Mouse (Mus musculus) liver, embryonic 15.5 days (tissue): ENCODE data around the gene Macrod2. TPM values are rescaled to one million over a fixed set of nuclear protein-coding genes. Genes with fewer than 3 reads are reported as not detected.

ENCODE experiments used
- ATAC-seq: fragments of 200-750 bp; cut with Nextera tagmentation; 2 replicates; pipeline ENCODE4 v1.8.0; 2017; ENCODE audit warnings: moderate number of reproducible peaks, mild to moderate bottlenecking, moderate library complexity; ENCODE audit not compliant: insufficient read depth
- H3K27ac ChIP-seq: fragments of 300-500 bp; sonication (generic); replicated peaks from 2 replicates; pipeline ENCODE4 v1.5.1; 2015; ENCODE audit warnings: mild to moderate bottlenecking, inconsistent platforms
- H3K27me3 ChIP-seq: fragments of 300-500 bp; sonication (generic); 2 replicates; pipeline ENCODE4 v1.6.1; 2015; ENCODE audit warnings: mild to moderate bottlenecking, inconsistent platforms
- H3K36me3 ChIP-seq: fragments of 300-500 bp; sonication (generic); replicated peaks from 2 replicates; pipeline ENCODE4 v1.6.1; 2015; ENCODE audit warnings: moderate library complexity, mild to moderate bottlenecking, inconsistent platforms
- H3K4me1 ChIP-seq: fragments of 300-500 bp; sonication (generic); replicated peaks from 2 replicates; pipeline ENCODE4 v1.6.1; 2015; ENCODE audit warnings: inconsistent platforms
- H3K4me2 ChIP-seq: fragments of 300-500 bp; sonication (generic); 2 replicates; pipeline ENCODE4 v1.6.1; 2015; ENCODE audit warnings: moderate library complexity, mild to moderate bottlenecking, inconsistent platforms
- H3K4me3 ChIP-seq: fragments of 300-500 bp; sonication (generic); replicated peaks from 2 replicates; pipeline ENCODE4 v1.5.1; 2015; ENCODE audit warnings: mild to moderate bottlenecking, inconsistent platforms
- H3K9ac ChIP-seq: fragments of 300-500 bp; sonication (generic); 2 replicates; pipeline ENCODE4 v1.6.1; 2015; ENCODE audit warnings: moderate library complexity, mild to moderate bottlenecking, inconsistent platforms
- H3K9me3 ChIP-seq: fragments of 300-500 bp; sonication (generic); replicated peaks from 2 replicates; pipeline ENCODE4 v1.6.1; 2016; ENCODE audit warnings: inconsistent platforms
- WGBS: fragments of 180-500 bp; shearing (Covaris S2); methylation state at CpG from one replicate; pipeline ENCODE4 v1.1.7; 2015; ENCODE audit warnings: mixed read lengths; ENCODE audit not compliant: insufficient replicate concordance; 5-methylcytosine and 5-hydroxymethylcytosine counted together
- polyA plus RNA-seq: library from polyadenylated mRNA; unstranded; fragments of >200 nt; fragmentation: Nextera tagmentation; extraction: Ambion mirVana; gene quantifications from 2 replicates; pipeline ENCODE4 v1.2.1, GENCODE M21; 2015

Macrod2 gene
- polyA plus RNA-seq, 1 experiment from 2014 or later, result 6.9 TPM

DNA sequence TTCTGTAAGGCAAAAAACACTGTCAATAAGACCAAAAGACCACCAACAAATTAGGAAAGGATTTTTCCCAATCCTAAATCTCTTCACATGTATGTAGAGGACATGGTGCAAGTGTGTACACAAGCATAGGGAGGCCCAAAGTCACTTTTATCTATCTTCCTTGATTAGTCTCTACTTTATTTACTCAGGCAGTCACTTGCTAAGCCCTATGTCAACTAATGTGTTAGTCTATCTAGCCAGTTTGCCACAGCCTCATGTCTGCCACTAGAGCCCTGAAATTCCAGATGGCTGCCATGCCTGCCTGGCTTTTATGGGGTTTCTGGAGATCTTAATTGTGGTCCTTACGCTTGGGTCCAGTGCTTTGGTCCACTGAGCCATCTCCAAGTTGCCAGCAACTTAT, 1483.4 kb downstream of the Macrod2 start:
- Histone ChIP-seq H3K9ac (no peak overlapping the region), H3K36me3 (no peaks in the 10 kb centered on the region), H3K4me1 (no peaks in the 10 kb centered on the region), H3K9me3 (no peaks in the 10 kb centered on the region), H3K4me2 (no peak overlapping the region), H3K4me3 (no peak overlapping the region), H3K27me3 (no peaks in the 10 kb centered on the region), H3K27ac (no peak overlapping the region)
- WGBS, result 56% methylated on average over 1 of the region's 1 CpGs
- ATAC-seq, result no peak

DNA sequence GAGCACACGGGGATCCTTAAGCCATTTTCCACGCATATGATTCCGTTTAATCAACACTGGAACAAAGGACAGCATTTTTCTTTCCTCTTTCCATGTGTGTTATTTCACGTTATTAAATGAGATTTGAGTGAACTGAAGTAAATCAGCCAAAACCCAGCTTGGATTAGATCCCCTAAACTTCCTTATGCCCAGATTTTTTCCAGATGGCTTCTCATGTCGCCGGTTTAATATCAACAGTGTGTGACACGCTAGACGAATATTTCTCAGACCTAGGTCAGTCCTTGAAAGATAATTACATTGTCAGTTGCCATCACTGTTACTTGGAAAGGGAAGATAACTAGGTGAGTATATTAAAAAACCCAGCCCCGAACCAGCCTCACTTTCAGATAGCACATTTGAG, 1484.6 kb downstream of the Macrod2 start:
- no peak overlapping the region for H3K9ac ChIP-seq

DNA sequence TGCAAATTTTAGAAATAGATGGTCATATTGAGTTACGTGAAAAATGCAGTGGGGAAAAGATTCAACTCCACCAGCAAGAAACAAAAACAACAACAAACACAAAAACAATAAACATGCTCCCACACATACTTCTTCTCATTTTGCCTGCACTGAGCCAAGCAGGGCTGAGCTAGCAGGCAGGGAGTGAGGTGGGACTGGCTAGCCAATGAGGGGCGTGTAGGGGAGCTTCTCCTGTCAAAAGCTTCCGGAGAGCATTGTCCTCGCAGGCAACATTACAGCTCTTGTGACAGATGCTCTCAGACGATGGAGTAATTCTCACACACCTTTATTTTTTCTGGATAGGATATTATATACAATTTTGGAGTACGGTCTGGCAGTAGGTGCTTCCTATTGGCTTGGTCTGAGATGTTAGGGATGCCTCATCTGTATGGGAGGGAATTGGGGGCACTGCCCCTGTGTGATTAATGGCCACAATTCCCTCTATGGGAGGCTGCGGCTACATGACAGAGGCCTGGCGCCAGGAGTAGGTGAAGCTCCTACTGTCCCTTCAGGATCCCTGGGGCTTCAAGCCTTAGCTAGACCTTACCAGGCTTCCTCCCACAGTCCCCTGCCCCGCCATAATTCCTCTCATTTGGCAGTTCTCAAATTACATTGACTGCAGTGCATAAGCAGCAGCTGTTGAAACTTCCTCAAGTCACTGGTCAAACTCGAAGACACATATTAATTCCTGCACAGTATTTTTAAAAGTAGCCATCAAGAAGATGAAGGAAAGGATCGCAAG, 1491.8 kb downstream of the Macrod2 start:
- Histone ChIP-seq H3K27me3 (no peaks in the 10 kb centered on the region), H3K27ac (no peak overlapping the region), H3K4me3 (no peak overlapping the region), H3K4me2 (no peak overlapping the region), H3K4me1 (no peaks in the 10 kb centered on the region), H3K36me3 (no peaks in the 10 kb centered on the region), H3K9ac (no peak overlapping the region), H3K9me3 (no peaks in the 10 kb centered on the region)
- no peak for ATAC-seq
- WGBS, result 60% methylated on average over 11 of the region's 11 CpGs

More for the DNA sequence above, 1484.6 kb downstream of the Macrod2 start:
- no peak for ATAC-seq
- no peaks in the 10 kb centered on the region for H3K27me3 ChIP-seq
- no peak overlapping the region for H3K27ac ChIP-seq
- H3K36me3 ChIP-seq, result no peaks in the 10 kb centered on the region
- H3K4me1 ChIP-seq, result no peaks in the 10 kb centered on the region
- H3K9me3 ChIP-seq, result no peaks in the 10 kb centered on the region
- H3K4me3 ChIP-seq, result no peak overlapping the region
- 63% methylated on average over 9 of the region's 9 CpGs for WGBS
- no peak overlapping the region for H3K4me2 ChIP-seq

DNA sequence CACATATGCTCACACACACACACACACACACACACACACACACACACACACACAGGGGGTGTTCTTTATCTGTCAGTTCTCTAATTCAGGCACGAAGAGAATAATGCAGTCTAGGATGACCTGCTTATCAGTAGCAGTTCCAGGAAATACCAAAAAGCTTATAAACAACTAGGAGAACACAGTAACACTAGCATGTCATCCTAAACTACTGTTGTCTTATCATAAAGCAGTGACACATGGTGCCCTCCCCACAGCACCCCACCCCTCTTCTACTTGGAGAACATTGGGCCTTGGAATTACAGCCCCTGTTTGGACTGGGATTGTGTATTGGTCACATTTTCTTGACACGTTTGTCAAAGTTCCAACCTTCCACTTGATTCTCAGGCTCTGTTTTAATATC, 1494.4 kb downstream of the Macrod2 start:
- no peak overlapping the region for H3K9ac ChIP-seq
- no peak overlapping the region for H3K27ac ChIP-seq
- H3K27me3 ChIP-seq, result no peaks in the 10 kb centered on the region
- 27% methylated on average over 2 of the region's 2 CpGs for WGBS
- H3K36me3 ChIP-seq, result no peaks in the 10 kb centered on the region
- H3K4me1 ChIP-seq, result no peaks in the 10 kb centered on the region
- no peak overlapping the region for H3K4me2 ChIP-seq
- 0 out of 2 replicates have a peak, but pooled peaks have one; percentile 15 for ATAC-seq
- no peak overlapping the region for H3K4me3 ChIP-seq
- no peaks in the 10 kb centered on the region for H3K9me3 ChIP-seq

DNA sequence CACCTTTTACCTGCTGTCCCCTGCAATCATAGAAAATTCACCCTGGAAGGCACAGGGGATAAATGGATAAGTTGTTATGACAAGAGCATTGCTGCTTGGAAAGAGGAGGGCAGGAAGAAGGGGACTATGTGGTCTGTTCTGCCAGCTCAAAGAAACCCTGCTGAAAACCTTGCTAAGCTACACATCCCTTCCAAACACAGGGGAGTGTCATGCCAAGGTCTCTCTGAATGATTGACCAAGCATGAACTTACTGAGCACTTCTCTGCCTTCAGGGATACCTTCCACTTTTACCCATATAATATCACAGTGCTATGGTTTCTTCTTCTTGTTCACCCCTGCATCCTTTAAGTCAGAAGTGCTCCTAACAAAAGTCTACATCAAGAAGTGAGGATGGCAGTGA, 1502.8 kb downstream of the Macrod2 start:
- no peak overlapping the region for H3K4me3 ChIP-seq
- H3K27ac ChIP-seq, result no peak overlapping the region
- no peaks in the 10 kb centered on the region for H3K4me1 ChIP-seq
- H3K27me3 ChIP-seq, result no peaks in the 10 kb centered on the region
- no peaks in the 10 kb centered on the region for H3K36me3 ChIP-seq
- no peak overlapping the region for H3K9ac ChIP-seq
- no peaks in the 10 kb centered on the region for H3K9me3 ChIP-seq
- no peak for ATAC-seq
- H3K4me2 ChIP-seq, result no peak overlapping the region

DNA sequence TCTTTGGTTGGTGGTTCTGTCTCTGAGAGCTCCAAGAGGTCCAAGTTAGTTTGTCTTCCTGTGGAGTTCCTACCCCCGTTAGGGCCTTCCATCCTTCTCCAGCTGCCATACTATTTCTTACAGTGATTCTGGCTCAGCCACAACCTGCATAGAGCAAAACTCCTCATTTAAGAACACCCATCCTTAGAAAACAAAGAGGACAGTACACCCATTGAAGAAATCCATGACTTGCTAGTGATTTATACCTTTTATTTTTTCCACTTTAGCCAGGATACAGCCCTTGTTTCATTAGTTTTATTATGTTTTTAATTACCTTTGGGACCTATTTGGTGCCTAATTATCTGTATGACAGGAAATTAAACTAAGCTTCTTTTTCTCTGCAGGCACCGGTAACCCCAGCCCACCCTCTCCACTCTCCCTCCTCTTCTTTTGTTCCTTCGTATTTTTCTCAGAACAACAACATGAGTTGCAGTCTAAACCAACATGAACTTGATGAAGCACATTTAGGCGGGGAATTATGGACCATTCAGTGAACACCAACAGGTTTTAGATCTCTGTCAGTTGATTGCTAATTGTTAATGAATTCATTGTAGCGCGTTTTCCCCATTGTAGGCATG, 1516.8 kb downstream of the Macrod2 start:
- Histone ChIP-seq H3K4me2 (no peak overlapping the region), H3K4me3 (no peak overlapping the region), H3K4me1 (no peaks in the 10 kb centered on the region), H3K9me3 (no peaks in the 10 kb centered on the region), H3K36me3 (no peaks in the 10 kb centered on the region), H3K9ac (no peak overlapping the region), H3K27ac (no peak overlapping the region), H3K27me3 (no peaks in the 10 kb centered on the region)
- WGBS, result 54% methylated on average over 6 of the region's 6 CpGs
- ATAC-seq, result no peak

DNA sequence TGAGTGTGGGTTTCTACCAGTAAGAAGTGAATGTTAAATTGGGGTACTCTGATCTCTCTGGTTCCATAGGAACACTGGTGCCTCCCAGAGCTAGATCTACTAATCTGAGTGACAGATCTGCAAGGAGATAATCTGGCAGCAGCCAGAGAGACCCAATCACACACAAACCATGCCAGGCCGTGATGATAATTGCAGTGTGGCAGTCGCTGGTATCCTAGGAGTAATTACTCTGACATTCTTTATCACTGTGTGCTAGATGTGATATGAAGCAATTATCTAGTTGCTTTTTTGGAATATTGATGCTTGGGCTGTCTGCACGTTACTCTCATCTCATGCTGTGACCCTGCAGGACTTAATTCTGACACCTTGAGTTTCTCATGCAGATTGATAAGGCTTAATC, 1518.4 kb downstream of the Macrod2 start:
- ATAC-seq, result no peak
- Histone ChIP-seq H3K4me2 (no peak overlapping the region), H3K9me3 (no peaks in the 10 kb centered on the region), H3K27me3 (no peaks in the 10 kb centered on the region), H3K9ac (no peak overlapping the region), H3K4me1 (no peaks in the 10 kb centered on the region), H3K27ac (no peak overlapping the region), H3K4me3 (no peak overlapping the region), H3K36me3 (no peaks in the 10 kb centered on the region)
- 65% methylated on average over 3 of the region's 3 CpGs for WGBS

DNA sequence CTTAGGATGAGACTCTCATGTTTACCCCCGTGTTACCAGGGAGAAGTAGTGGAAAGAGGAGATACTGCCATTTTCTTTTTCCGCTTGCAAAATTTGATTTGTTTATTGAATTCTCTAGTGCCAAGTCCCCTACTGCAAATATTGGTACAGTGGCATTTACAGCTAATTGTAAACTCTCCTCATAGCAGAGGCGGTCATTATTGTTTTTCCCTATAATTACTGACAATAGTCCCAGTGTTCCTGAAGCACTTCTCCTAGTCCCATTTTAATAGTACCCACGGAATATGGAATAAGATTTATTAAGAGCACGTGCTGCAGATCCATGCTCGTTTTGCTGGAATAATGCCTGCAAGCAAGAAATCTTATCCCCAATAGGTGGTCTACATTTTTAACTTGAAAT, 1518.8 kb downstream of the Macrod2 start:
- Histone ChIP-seq H3K4me3 (no peak overlapping the region), H3K9me3 (no peaks in the 10 kb centered on the region), H3K27ac (no peak overlapping the region), H3K36me3 (no peaks in the 10 kb centered on the region), H3K27me3 (no peaks in the 10 kb centered on the region), H3K4me2 (no peak overlapping the region), H3K9ac (no peak overlapping the region), H3K4me1 (no peaks in the 10 kb centered on the region)
- no peak for ATAC-seq
- 63% methylated on average over 6 of the region's 6 CpGs for WGBS

DNA sequence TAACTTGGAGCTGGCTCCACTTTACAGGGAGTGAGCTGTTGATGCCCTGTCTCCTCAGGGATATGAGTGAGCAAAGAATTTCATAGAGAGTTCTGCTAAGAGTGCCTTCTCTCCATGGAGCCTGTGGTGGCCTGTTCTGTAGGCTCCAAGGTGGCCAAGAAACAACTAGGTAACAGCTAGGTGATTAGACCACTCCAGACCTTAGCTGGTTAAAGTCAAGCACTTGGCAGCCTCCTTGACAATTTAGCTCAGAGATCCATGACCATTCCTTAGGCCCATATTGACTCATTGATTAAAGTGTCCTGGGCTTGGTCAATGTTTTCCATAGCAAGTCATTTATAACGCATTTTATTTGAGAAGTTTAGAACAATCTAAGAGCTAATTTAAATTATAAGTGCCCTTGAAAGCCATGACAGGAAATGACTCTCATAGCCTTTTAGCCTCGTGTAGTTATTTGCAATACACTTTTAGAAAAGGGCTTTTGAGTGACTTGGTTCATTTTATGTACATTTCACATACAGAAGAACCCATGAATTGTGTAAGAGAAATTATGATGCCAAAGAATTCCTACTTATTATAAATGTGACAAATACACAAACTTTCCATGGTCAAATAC, 1525.4 kb downstream of the Macrod2 start:
- no peaks in the 10 kb centered on the region for H3K36me3 ChIP-seq
- ATAC-seq, result no peak
- no peak overlapping the region for H3K4me3 ChIP-seq
- 45% methylated on average over 2 of the region's 2 CpGs for WGBS
- H3K27ac ChIP-seq, result no peak overlapping the region
- no peaks in the 10 kb centered on the region for H3K27me3 ChIP-seq
- H3K4me2 ChIP-seq, result no peak overlapping the region
- H3K4me1 ChIP-seq, result no peaks in the 10 kb centered on the region
- no peak overlapping the region for H3K9ac ChIP-seq
- H3K9me3 ChIP-seq, result no peaks in the 10 kb centered on the region

DNA sequence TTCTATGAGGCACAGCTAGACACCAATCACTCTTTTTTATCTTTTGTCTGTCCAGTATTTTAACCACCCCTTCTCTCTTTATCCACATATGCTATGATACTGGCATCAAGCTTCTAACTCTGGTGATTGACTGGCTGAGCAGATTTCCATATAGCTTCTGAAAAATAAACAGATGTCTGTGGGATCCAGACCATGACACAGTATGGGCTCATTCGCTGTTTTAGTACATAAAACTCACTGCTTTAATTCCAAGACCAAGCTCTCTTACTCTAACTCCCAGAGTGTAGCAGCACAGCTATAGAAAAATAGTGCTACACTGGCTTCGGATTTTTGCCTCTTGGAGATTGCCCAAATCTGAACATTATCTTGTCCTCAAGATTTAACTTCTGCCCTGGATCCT, 1540.0 kb downstream of the Macrod2 start:
- H3K9ac ChIP-seq, result no peak overlapping the region
- H3K27me3 ChIP-seq, result no peaks in the 10 kb centered on the region
- H3K4me1 ChIP-seq, result no peaks in the 10 kb centered on the region
- H3K36me3 ChIP-seq, result no peaks in the 10 kb centered on the region
- no peak for ATAC-seq
- H3K27ac ChIP-seq, result no peak overlapping the region
- no peak overlapping the region for H3K4me3 ChIP-seq
- no peaks in the 10 kb centered on the region for H3K9me3 ChIP-seq
- 41% methylated on average over 2 of the region's 2 CpGs for WGBS
- no peak overlapping the region for H3K4me2 ChIP-seq

DNA sequence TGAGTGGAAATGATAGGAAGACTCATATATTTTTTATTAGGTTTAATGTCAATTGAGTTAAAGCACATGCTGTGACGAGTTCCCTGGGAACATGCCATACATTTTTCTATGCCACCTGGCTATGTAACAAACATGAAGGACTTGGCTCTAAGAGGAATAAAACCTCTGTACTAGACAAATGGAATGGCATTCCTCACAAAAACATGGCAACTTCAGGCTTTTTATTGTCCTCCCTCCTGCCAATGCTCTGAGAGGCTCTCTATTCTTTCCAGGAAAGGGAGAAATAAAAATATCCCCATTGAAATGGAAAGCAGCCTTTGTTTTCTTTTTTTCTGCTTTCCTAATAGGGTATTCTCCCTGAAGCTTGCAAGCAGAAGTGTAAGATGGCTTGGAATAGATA, 1559.7 kb downstream of the Macrod2 start:
- Histone ChIP-seq H3K4me1 (no peaks in the 10 kb centered on the region), H3K27ac (no peak overlapping the region), H3K27me3 (no peaks in the 10 kb centered on the region), H3K9ac (no peak overlapping the region), H3K36me3 (no peaks in the 10 kb centered on the region), H3K9me3 (no peaks in the 10 kb centered on the region), H3K4me3 (no peak overlapping the region), H3K4me2 (no peak overlapping the region)
- 47% methylated on average over 1 of the region's 1 CpGs for WGBS
- ATAC-seq, result no peak
